Mouse (Mus musculus) left cerebral cortex, postnatal 4 days (tissue): ENCODE data around the gene Mtr. TPM values are rescaled to one million over a fixed set of nuclear protein-coding genes. Genes with fewer than 3 reads are reported as not detected.
"Not testable (repeated sequence)": the region's sequence is repeated elsewhere in the genome, so short reads cannot be mapped to it uniquely, and the experiment has no call there.

Experiments used
- DNase-seq: peaks from one replicate; pipeline ENCODE4 v3.0.0-alpha.2; 2022
- intact Hi-C: fragments of 180-260 bp; cut with DNase I; formaldehyde crosslinking; loops from one replicate; pipeline ENCODE4 v1.15.1; 2025
- total RNA-seq, 2 experiments: library from RNA; stranded (reverse); gene quantifications; 2 replicates each; pipeline ENCODE4 v1.2.3; 2021

Mtr gene
- total RNA-seq, 2 experiments from 2014 or later: 14.4 to 14.7 TPM

- DNase-seq: no peak
- intact Hi-C loops: no loop called here
These were observed 91.5 kb downstream of the Mtr start for GRCm38 (mm10) chr13:12166386-12166785.

GRCm38 (mm10) chr13:12165461-12166058, 92.4 kb downstream of the Mtr start:
- no peak for DNase-seq

GRCm38 (mm10) chr13:12162457-12162856, 95.5 kb downstream of the Mtr start:
- intact Hi-C loops: no loop called here
- DNase-seq: no peak

More at GRCm38 (mm10) chr13:12165461-12166058, 92.4 kb downstream of the Mtr start:
- intact Hi-C loops: no loop called here

- intact Hi-C loops: no loop called here
- DNase-seq: peak; percentile 78
These were observed 97.8 kb downstream of the Mtr start for GRCm38 (mm10) chr13:12160121-12160475.

GRCm38 (mm10) chr13:12159288-12160120, 98.4 kb downstream of the Mtr start:
- no peak for DNase-seq
- intact Hi-C loops: no loop called here

GRCm38 (mm10) chr13:12153922-12154321, 104.0 kb downstream of the Mtr start:
- DNase-seq: no peak
- intact Hi-C loops: no loop called here

GRCm38 (mm10) chr13:12146918-12147507, 110.9 kb downstream of the Mtr start:
- intact Hi-C loops: no loop called here
- no peak for DNase-seq

GRCm38 (mm10) chr13:12146402-12146801, 111.5 kb downstream of the Mtr start:
- no peak for DNase-seq
- intact Hi-C loops: no loop called here

- DNase-seq: no peak
- intact Hi-C loops: no loop called here
These were observed 114.6 kb downstream of the Mtr start for GRCm38 (mm10) chr13:12143347-12143746.

- intact Hi-C loops, DNase-seq: not testable (repeated sequence)
These were observed 121.5 kb downstream of the Mtr start for GRCm38 (mm10) chr13:12136461-12136860.

GRCm38 (mm10) chr13:12133549-12133948, 124.4 kb downstream of the Mtr start:
- intact Hi-C loops: no loop called here
- DNase-seq: no peak

Other genes with a start within 250 kb of the Mtr start
- 10 to 100 TPM; 89.2 to 97.4 TPM for gene Ryr2, start 151.2 kb downstream of the Mtr start, total RNA-seq
- gene Actn2, start 82.6 kb upstream of the Mtr start, total RNA-seq: 10 to 100 TPM; 12.3 to 15.2 TPM
- gene Heatr1, start 136.9 kb upstream of the Mtr start, total RNA-seq: 10 to 100 TPM; 31.1 to 34.9 TPM
- gene Lgals8, start 206.8 kb upstream of the Mtr start, total RNA-seq: 10 to 100 TPM; 27.8 to 30.4 TPM